Mouse (Mus musculus) lung, embryonic 15.5 days (tissue): ENCODE measurements around the gene Robo2. TPM values are rescaled to one million over a fixed set of nuclear protein-coding genes. Genes with fewer than 3 reads are reported as not detected.
A peak's percentile ranks its signal among the peaks of the same experiment; 100 is the strongest.

Experiments used
- ATAC-seq: fragments of 200-750 bp; cut with Nextera tagmentation; 2 replicates; pipeline ENCODE4 v1.8.0; 2017; ENCODE audit warnings: moderate number of reproducible peaks, borderline replicate concordance; ENCODE audit not compliant: low FRiP score, low TSS enrichment; ENCODE audit errors: extremely low read depth
- H3K27ac ChIP-seq: fragments of 300-500 bp; sonication (generic); 2 replicates; pipeline ENCODE4 v1.5.1; 2015; ENCODE audit warnings: moderate library complexity, mild to moderate bottlenecking, inconsistent platforms
- H3K27me3 ChIP-seq: fragments of 300-500 bp; sonication (generic); 2 replicates; pipeline ENCODE4 v1.6.1; 2015; ENCODE audit warnings: inconsistent platforms
- H3K36me3 ChIP-seq: fragments of 300-500 bp; sonication (generic); 2 replicates; pipeline ENCODE4 v1.6.1; 2015; ENCODE audit warnings: inconsistent platforms
- H3K4me1 ChIP-seq: fragments of 300-500 bp; sonication (generic); 2 replicates; pipeline ENCODE4 v1.6.1; 2015; ENCODE audit warnings: inconsistent platforms
- H3K4me2 ChIP-seq: fragments of 300-500 bp; sonication (generic); 2 replicates; pipeline ENCODE4 v1.6.1; 2015; ENCODE audit warnings: inconsistent platforms, mild to moderate bottlenecking, moderate library complexity
- H3K4me3 ChIP-seq: fragments of 300-500 bp; sonication (generic); 2 replicates; pipeline ENCODE4 v1.5.1; 2015; ENCODE audit warnings: mild to moderate bottlenecking, inconsistent platforms
- H3K9ac ChIP-seq: fragments of 300-500 bp; sonication (generic); 2 replicates; pipeline ENCODE4 v1.6.1; 2015; ENCODE audit warnings: inconsistent platforms
- H3K9me3 ChIP-seq: fragments of 300-500 bp; sonication (generic); 2 replicates; pipeline ENCODE4 v1.6.1; 2016; ENCODE audit warnings: inconsistent platforms
- WGBS: fragments of 180-500 bp; shearing (Covaris S2); methylation state at CpG from one replicate; pipeline ENCODE4 v1.1.7; 2015; 5-methylcytosine and 5-hydroxymethylcytosine counted together
- polyA plus RNA-seq: library from polyadenylated mRNA; unstranded; fragments of >200 nt; fragmentation: Nextera tagmentation; extraction: Ambion mirVana; gene quantifications from 2 replicates; pipeline ENCODE4 v1.2.1, GENCODE M21; 2015

The Robo2 gene
- 38.7 and 38.8 TPM in 2 replicates for polyA plus RNA-seq

DNA sequence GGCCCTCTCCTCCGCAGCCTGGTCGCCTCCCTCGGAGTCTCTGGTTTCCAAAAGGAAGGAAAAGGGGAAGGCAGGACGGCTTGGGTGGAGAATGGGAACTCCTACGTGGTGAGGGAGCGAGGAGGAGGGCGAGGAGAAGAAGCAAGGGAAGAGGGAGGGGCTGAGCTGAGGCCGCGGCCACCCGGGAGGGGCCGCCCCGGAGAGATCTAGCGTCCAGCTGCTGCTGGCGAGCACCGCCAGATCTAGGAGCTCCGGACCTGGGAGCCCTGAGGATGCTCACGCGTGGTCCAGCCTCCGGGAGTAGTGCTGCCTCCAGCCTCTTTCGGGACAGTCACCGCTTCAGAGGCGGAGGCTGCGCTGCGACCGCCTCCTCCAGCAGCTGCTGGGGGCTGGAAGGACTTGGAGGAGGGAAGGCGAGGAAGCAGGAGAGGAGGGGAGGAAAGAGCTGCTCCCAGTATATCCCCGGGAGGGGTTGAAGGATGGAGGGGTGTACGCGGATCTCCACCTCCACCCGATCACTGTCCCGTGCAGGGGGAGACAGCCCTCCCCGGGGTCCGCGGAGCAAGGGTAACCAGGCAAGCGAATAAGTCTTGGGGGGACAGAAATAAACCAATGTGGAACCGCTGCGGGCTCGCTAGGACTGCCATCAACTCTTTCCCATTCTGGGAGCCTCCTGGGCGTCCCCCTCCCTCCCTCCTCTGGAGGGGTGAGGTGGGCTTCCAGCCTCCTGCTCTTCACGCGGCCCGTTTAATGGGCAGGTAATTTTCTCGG, at the start of gene Robo2:
TSS of gene Robo2 (minus strand) at position 345 of the 771 bp plus-strand sequence.
- Histone ChIP-seq H3K27ac (peak within 1 kb of the TSS; percentile 64), H3K4me3 (peak within 1 kb of the TSS; percentile 53), H3K36me3 (no peaks in the 10 kb centered on the region), H3K4me2 (peak within 1 kb of the TSS; percentile 81), H3K9ac (peak within 1 kb of the TSS; percentile 44), H3K27me3 (no peaks in the 10 kb centered on the region), H3K4me1 (0 out of 2 replicates have a peak, but pooled peaks cover 3% of the 10 kb centered on the region), H3K9me3 (no peaks in the 10 kb centered on the region)
- WGBS: 0% methylated on average over 43 of the region's 43 CpGs
- ATAC-seq: peak; percentile 92

DNA sequence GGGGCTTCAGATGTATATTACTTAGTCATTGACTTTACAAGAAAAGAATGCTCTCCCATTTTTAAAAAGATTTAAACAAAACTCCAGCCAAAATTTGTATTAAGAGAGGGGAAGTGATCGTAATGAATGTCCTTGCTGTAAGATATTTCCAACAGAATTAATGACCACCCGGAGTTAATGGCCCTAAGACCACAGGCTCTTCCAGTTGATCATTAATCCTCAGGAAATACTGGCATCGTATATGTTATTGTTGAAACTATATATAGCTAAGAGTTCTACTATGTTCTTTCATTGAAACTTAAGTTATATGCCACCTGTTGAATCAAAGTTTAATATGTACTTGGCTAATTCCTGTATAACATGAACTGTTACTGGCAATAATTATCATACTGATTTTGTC, 46.5 kb upstream of the Robo2 start:
- Histone ChIP-seq H3K4me1 (no peaks in the 10 kb centered on the region), H3K9ac (no peak overlapping the region), H3K9me3 (no peaks in the 10 kb centered on the region), H3K4me3 (no peak overlapping the region), H3K27me3 (no peaks in the 10 kb centered on the region), H3K27ac (no peak overlapping the region), H3K36me3 (no peaks in the 10 kb centered on the region), H3K4me2 (no peak overlapping the region)
- ATAC-seq: no peak
- WGBS: 42% methylated on average over 3 of the region's 3 CpGs

DNA sequence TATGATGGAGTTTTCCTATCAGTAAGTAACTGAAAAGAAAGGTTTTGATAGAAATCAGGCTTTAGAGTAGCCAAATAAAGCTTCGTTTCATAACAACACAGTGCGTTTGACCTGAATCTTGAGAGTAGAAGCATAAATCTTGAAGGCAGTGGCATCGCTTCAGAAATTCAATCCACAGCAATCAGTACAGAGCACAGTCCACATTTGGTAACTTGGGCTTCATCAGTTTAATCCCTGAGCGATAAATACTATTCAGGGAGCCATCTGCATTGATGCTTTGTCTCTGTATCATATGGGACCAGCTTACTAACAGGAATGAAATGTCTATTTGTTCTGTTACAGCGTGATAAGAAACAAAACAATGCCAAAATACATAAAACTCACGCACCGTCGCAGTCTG, 46.1 kb upstream of the Robo2 start:
- 66% methylated on average over 8 of the region's 8 CpGs for WGBS

DNA sequence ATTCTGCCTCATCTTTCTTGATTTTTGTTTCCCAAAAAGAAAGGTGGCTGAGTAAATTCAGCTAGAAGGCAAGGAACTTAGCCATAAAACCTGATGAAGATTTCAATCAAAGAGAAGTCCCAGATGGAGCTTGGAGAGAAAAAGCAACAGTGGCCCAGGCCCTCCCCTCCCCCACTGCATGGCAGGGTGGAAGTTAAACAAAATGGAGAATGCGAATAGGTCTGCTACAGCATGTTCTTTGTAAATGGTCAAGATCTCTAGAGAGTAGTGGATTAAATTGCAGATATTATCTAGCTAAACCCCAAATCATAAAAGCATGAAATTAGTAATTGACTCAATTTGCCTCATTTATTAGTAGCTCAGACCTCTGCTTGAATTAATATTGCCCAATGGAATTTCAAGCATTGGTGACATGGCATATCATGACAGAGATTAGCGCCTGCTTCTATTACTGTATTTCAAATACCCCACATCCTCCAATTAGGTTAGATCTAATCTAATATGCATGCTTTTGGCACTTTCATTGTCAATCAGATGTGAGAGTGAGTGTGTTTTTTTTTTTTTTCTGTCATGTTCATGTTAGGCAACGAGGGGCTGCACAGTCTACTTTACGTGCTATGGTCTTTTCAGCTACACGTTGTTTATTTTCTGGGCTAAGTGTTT, 45.3 kb upstream of the Robo2 start:
- no peaks in the 10 kb centered on the region for H3K27me3 ChIP-seq
- no peak for ATAC-seq
- no peak overlapping the region for H3K4me2 ChIP-seq
- H3K9ac ChIP-seq: no peak overlapping the region
- H3K27ac ChIP-seq: no peak overlapping the region
- WGBS: 74% methylated on average over 5 of the region's 5 CpGs
- H3K4me3 ChIP-seq: no peak overlapping the region
- H3K36me3 ChIP-seq: no peaks in the 10 kb centered on the region
- no peaks in the 10 kb centered on the region for H3K4me1 ChIP-seq
- no peaks in the 10 kb centered on the region for H3K9me3 ChIP-seq

More for the DNA sequence above, 46.1 kb upstream of the Robo2 start:
- H3K27ac ChIP-seq: no peak overlapping the region
- no peak for ATAC-seq
- H3K4me1 ChIP-seq: no peaks in the 10 kb centered on the region
- H3K36me3 ChIP-seq: no peaks in the 10 kb centered on the region
- H3K9me3 ChIP-seq: no peaks in the 10 kb centered on the region
- H3K27me3 ChIP-seq: no peaks in the 10 kb centered on the region
- no peak overlapping the region for H3K9ac ChIP-seq
- no peak overlapping the region for H3K4me3 ChIP-seq
- H3K4me2 ChIP-seq: no peak overlapping the region

DNA sequence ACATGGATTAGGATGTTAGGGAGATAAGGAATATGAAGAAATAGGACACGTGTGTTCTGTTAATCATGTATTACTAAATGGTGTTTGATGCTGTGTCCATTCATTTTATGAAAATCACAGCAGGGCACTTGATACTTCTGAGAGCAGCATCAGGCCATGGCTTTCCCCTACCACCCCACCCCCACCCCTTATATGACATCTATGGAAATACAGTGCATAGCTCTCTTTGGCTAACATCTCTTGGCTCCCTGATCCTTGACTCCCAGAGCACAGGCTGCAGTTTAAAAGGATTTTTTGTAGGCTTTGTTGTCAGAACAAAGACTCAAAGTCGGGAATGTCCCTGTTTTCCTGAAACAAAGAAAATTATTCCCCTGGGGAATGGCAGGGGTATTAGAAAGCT, 43.6 kb upstream of the Robo2 start:
- Histone ChIP-seq H3K9ac (no peak overlapping the region), H3K4me3 (no peak overlapping the region), H3K9me3 (no peaks in the 10 kb centered on the region), H3K27me3 (no peaks in the 10 kb centered on the region), H3K4me1 (no peaks in the 10 kb centered on the region), H3K4me2 (no peak overlapping the region), H3K27ac (no peak overlapping the region), H3K36me3 (no peaks in the 10 kb centered on the region)
- 46% methylated on average over 2 of the region's 2 CpGs for WGBS
- no peak for ATAC-seq

DNA sequence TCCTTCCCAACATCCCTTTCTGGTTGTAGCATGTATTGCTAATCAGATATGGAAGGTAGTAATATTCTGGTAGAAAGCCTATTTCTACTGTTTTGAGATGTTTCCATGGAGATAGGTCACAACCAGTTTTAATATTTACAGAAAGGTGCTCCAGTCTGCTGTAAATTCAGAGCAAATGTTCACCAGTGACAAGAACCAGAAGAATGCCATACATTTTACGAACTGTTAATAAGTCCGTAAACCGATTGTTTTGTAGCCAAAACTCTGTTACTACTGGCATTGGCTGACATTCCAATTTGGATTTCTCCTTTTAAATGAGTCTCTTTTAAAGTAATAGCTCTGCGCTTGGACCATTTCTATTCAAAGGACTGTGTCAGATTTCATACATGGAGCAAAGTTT, 36.4 kb upstream of the Robo2 start:
- Histone ChIP-seq H3K27ac (no peak overlapping the region), H3K4me2 (no peak overlapping the region)
- WGBS: 91% methylated on average over 4 of the region's 4 CpGs

DNA sequence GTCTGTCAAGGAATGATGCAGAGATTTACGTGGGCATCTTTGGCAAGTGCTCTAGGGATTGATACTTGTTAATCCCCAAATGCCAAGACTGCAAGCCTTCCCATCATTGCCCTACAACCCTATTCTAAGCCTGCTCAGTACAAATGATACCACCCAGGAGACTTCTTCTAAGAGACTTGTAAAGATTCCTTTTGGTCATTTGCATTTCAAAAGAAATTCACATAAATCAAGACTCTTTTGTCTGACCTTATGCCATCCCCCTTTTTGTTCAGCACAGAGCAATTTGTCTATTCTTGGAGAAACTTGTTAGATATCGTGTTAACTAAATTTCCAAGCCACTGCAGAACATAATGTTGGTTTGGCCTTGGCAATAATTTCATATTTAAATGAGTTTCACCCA, 15.4 kb upstream of the Robo2 start:
- no peak for ATAC-seq
- 62% methylated on average over 2 of the region's 2 CpGs for WGBS
- no peak overlapping the region for H3K27ac ChIP-seq
- H3K9me3 ChIP-seq: no peaks in the 10 kb centered on the region
- no peak overlapping the region for H3K9ac ChIP-seq
- H3K36me3 ChIP-seq: no peaks in the 10 kb centered on the region
- H3K4me2 ChIP-seq: no peak overlapping the region
- H3K27me3 ChIP-seq: no peaks in the 10 kb centered on the region
- no peak overlapping the region for H3K4me3 ChIP-seq
- no peaks in the 10 kb centered on the region for H3K4me1 ChIP-seq

More for the DNA sequence above, 36.4 kb upstream of the Robo2 start:
- Histone ChIP-seq H3K27me3 (no peaks in the 10 kb centered on the region), H3K9ac (no peak overlapping the region), H3K9me3 (no peaks in the 10 kb centered on the region), H3K4me3 (no peak overlapping the region), H3K36me3 (no peaks in the 10 kb centered on the region), H3K4me1 (no peaks in the 10 kb centered on the region)
- no peak for ATAC-seq

DNA sequence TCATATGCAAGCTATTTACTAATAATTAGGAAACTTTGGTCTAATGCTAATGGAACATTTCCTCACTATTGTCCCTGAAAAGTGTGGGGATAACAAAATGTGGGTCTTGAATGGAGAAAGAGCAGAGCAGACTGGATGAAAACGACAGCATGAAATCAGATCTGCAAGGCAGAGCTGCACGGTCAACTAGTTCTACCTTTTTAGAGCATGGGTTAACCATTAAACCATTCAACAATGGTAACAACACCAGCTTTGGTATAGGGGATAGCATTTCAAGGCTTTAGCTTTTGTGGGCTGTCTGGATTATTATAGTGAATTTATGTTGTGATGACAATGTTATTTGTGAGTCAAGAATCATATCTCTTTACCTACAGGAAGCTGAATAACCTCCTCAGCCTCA, 8.7 kb upstream of the Robo2 start:
- 59% methylated on average over 2 of the region's 2 CpGs for WGBS
- H3K9ac ChIP-seq: no peak overlapping the region
- no peak overlapping the region for H3K27ac ChIP-seq
- no peak for ATAC-seq
- no peaks in the 10 kb centered on the region for H3K36me3 ChIP-seq
- H3K27me3 ChIP-seq: no peaks in the 10 kb centered on the region
- H3K9me3 ChIP-seq: no peaks in the 10 kb centered on the region
- H3K4me2 ChIP-seq: no peak overlapping the region
- no peaks in the 10 kb centered on the region for H3K4me1 ChIP-seq
- H3K4me3 ChIP-seq: no peak overlapping the region

DNA sequence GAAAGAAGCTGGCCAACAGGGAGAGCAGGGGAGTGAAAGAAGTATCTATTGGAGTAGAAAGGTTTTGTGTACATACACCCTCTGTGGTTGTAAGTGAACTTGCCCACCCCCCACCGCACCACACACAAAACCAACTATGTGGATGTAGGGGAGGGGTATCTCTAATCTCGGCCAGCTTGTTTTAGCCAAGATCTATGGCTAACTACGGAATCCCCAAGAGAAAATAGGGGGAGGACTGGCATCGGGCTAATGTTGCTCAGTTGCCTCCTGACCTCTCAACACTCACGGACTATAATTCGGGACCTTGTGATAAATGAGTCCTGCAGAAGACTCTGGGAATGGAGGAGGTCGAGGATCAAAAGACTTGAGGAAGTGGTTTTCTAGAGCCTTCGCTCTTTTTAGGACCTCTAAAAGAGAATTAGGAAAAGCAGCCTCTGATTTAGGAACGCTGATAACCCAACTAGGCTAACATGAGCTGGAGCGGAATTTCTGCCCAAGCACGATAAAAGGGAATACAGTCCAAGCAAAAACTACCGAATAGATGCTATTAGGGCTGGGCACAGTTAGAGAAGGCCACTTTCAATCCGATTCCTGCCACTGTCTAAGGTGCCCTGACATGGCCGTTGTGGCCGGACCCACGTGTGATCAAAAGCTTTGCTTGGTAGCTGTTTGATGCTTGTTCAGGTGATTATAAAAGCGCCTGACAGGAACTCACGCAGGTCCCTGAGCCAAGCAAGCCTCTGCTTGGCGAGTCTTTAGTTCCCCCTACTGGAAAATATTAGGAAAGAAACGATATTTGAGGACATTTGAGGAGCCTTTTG, 1.1 kb upstream of the Robo2 start:
- ATAC-seq: no peak
- H3K9ac ChIP-seq: peak overlapping the region; percentile 16; the same call in 1 of the 2 replicates
- H3K4me2 ChIP-seq: peak overlapping the region; percentile 81
- no peaks in the 10 kb centered on the region for H3K36me3 ChIP-seq
- 0 out of 2 replicates have a peak, but pooled peaks cover 3% of the 10 kb centered on the region for H3K4me1 ChIP-seq
- H3K4me3 ChIP-seq: peak overlapping the region; percentile 53
- no peaks in the 10 kb centered on the region for H3K9me3 ChIP-seq
- peak overlapping the region; percentile 56; the same call in 1 of the 2 replicates for H3K27ac ChIP-seq
- H3K27me3 ChIP-seq: no peaks in the 10 kb centered on the region
- under 1% methylated on average over 20 of the region's 20 CpGs for WGBS

DNA sequence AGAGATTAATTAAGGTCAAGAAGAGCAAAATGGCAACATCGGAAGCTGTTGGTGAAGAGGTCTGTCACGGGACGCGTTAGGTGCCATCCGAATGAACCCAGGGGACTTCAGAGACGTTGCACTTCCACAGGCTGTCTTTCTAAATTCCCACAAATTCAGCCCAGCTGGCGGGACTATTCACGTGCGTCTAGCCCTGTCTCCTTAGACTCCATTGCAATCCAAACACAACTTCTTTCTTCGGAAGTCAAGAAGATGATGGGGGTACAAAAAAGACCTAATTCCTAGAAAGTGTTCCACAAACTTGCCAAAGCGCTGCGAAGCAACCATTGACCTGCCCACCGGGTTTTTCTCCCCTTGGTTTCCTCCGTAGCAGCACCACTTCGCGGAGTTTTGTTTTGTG, 604 bp downstream of the Robo2 start:
- 0% methylated on average over 16 of the region's 16 CpGs for WGBS
- Histone ChIP-seq H3K4me2 (peak overlapping the region; percentile 81), H3K4me3 (peak overlapping the region; percentile 53), H3K9me3 (no peaks in the 10 kb centered on the region), H3K27ac (peak overlapping the region; percentile 64), H3K36me3 (no peaks in the 10 kb centered on the region), H3K9ac (peak overlapping the region; percentile 44), H3K4me1 (0 out of 2 replicates have a peak, but pooled peaks cover 3% of the 10 kb centered on the region), H3K27me3 (no peaks in the 10 kb centered on the region)
- no peak for ATAC-seq

DNA sequence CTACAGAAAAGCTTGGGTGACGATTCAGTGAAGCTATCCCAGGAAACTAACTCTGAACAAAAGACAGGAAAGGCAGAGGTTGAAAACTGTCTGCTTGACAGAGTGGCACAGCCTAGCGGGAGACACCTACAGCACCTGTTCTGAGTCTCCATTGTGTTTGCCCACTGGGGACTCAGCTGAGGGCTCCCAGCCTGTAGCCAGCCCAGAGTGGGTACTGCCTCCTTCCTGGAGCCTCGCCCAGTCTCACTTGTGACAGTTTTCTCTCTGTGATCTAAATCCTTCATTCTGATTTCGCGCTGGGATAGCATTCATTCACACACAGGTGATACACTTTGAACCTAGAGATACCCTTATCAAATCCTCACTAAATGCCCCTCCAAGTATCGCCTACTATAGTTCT, 1.5 kb downstream of the Robo2 start:
- Histone ChIP-seq H3K9me3 (no peaks in the 10 kb centered on the region), H3K36me3 (no peaks in the 10 kb centered on the region), H3K27me3 (no peaks in the 10 kb centered on the region), H3K27ac (0 out of 2 replicates have a peak overlapping the region, but pooled peaks have one; percentile 37), H3K4me2 (peak overlapping the region; percentile 81), H3K4me1 (0 out of 2 replicates have a peak, but pooled peaks cover 3% of the 10 kb centered on the region), H3K9ac (peak overlapping the region; percentile 44; the same call in 1 of the 2 replicates), H3K4me3 (peak overlapping the region; percentile 53)
- no peak for ATAC-seq
- 8% methylated on average over 6 of the region's 6 CpGs for WGBS
